Mouse (Mus musculus) hindbrain, postnatal 0 days (tissue): Measurements from ENCODE around the gene Tle3. TPM values are rescaled to one million over a fixed set of nuclear protein-coding genes. Genes with fewer than 3 reads are reported as not detected.

Source experiments
- ATAC-seq: fragments of 200-750 bp; cut with Nextera tagmentation; 2 replicates; pipeline ENCODE4 v1.8.0; 2017; ENCODE audit warnings: mild to moderate bottlenecking, moderate TSS enrichment, moderate library complexity
- DNase-seq: peaks from one replicate; pipeline ENCODE4 v3.0.0-alpha.2; 2015; ENCODE audit warnings: low spot score
- H3K27ac ChIP-seq: fragments of 300-500 bp; sonication (generic); 2 replicates; pipeline ENCODE4 v1.5.1; 2014; ENCODE audit warnings: mild to moderate bottlenecking
- H3K27me3 ChIP-seq: fragments of 300-500 bp; sonication (generic); 2 replicates; pipeline ENCODE4 v1.6.1; 2014; ENCODE audit warnings: low read length, mixed read lengths; ENCODE audit not compliant: insufficient read depth
- H3K36me3 ChIP-seq: fragments of 300-500 bp; sonication (generic); 2 replicates; pipeline ENCODE4 v1.6.1; 2014; ENCODE audit warnings: low read length, mixed read lengths; ENCODE audit not compliant: insufficient read depth
- H3K4me1 ChIP-seq: fragments of 300-500 bp; sonication (generic); 2 replicates; pipeline ENCODE4 v1.6.1; 2014; ENCODE audit warnings: antibody characterized with exemption, low read length, mixed read lengths; ENCODE audit not compliant: insufficient read depth
- H3K4me2 ChIP-seq: fragments of 300-500 bp; sonication (generic); 2 replicates; pipeline ENCODE4 v1.6.1; 2014; ENCODE audit warnings: low read depth, mild to moderate bottlenecking, low read length, moderate library complexity, mixed read lengths
- H3K4me3 ChIP-seq: fragments of 300-500 bp; sonication (generic); 2 replicates; pipeline ENCODE4 v1.5.1; 2014; ENCODE audit warnings: low read length
- H3K9ac ChIP-seq: fragments of 300-500 bp; sonication (generic); replicated peaks from 2 replicates; pipeline ENCODE4 v1.6.1; 2014; ENCODE audit warnings: mild to moderate bottlenecking, low read length, moderate library complexity, mixed read lengths
- H3K9me3 ChIP-seq: fragments of 300-500 bp; sonication (generic); 2 replicates; pipeline ENCODE4 v1.6.1; 2016; ENCODE audit warnings: low read length, mixed read lengths
- CTCF ChIP-seq: IDR thresholded peaks from 2 replicates; pipeline ENCODE4 v1.5.1; 2016; ENCODE audit warnings: antibody characterized with exemption, control low read depth, low read depth
- WGBS: fragments of 180-500 bp; shearing (Covaris S2); extraction: QIAGEN DNeasy Blood & Tissue Kit; methylation state at CpG from one replicate; pipeline ENCODE4 v1.1.7; 2014; 5-methylcytosine and 5-hydroxymethylcytosine counted together
- polyA plus RNA-seq: library from polyadenylated mRNA; unstranded; fragments of >200 nt; fragmentation: Nextera tagmentation; extraction: Ambion mirVana; gene quantifications from 2 replicates; pipeline ENCODE4 v1.2.1, GENCODE M21; 2015
- total RNA-seq: library from RNA; depleted of rRNA; stranded (reverse); fragments of >200 nt; gene quantifications from 2 replicates; pipeline ENCODE4 v1.2.3, GENCODE M21; 2014

The Tle3 gene
- total and polyA plus RNA-seq, 2 experiments from 2014 or later, result 17.7 to 81.3 TPM

- ATAC-seq (no peak), DNase-seq (peak; percentile 84)
- no peak for TF ChIP-seq CTCF
- H3K9me3 ChIP-seq, result no peaks in the 10 kb centered on the region
- H3K4me1 ChIP-seq, result peaks cover 23% of the 10 kb centered on the region
- H3K27ac ChIP-seq, result no peak overlapping the region
- no peaks in the 10 kb centered on the region for H3K27me3 ChIP-seq
- no peak overlapping the region for H3K9ac ChIP-seq
- peaks cover 52% of the 10 kb centered on the region for H3K36me3 ChIP-seq
- whole genome bisulfite sequencing, result 37% methylated on average over 8 of the region's 8 CpGs
- no peak overlapping the region for H3K4me2 ChIP-seq
- no peak overlapping the region for H3K4me3 ChIP-seq
Measured at GRCm38 (mm10) chr9:61409046-61409445, 36.9 kb downstream of the Tle3 start.

- 73% methylated on average over 14 of the region's 14 CpGs for WGBS
- DNase-seq (peak; percentile 74), ATAC-seq (peak; percentile 60)
- Histone ChIP-seq H3K27ac (no peak overlapping the region), H3K36me3 (peaks cover 72% of the 10 kb centered on the region), H3K9me3 (no peaks in the 10 kb centered on the region), H3K4me3 (no peak overlapping the region), H3K27me3 (no peaks in the 10 kb centered on the region), H3K4me2 (no peak overlapping the region), H3K9ac (no peak overlapping the region), H3K4me1 (no peaks in the 10 kb centered on the region)
- TF ChIP-seq CTCF, result no peak
Measured at GRCm38 (mm10) chr9:61413665-61414456, 41.7 kb downstream of the Tle3 start.

GRCm38 (mm10) chr9:61416571-61416970 is 44.4 kb downstream of the Tle3 start:
- DNase-seq, result no peak
- Histone ChIP-seq H3K9ac (no peak overlapping the region), H3K4me2 (no peak overlapping the region), H3K27ac (no peak overlapping the region), H3K4me1 (no peaks in the 10 kb centered on the region), H3K9me3 (no peaks in the 10 kb centered on the region), H3K27me3 (no peaks in the 10 kb centered on the region), H3K36me3 (peaks cover 50% of the 10 kb centered on the region), H3K4me3 (no peak overlapping the region)
- no peak for ATAC-seq
- 64% methylated on average over 9 of the region's 9 CpGs for WGBS
- TF ChIP-seq CTCF, result no peak

GRCm38 (mm10) chr9:61421626-61422025 is 49.5 kb downstream of the Tle3 start:
- no peak for TF ChIP-seq CTCF
- H3K4me1 ChIP-seq, result no peaks in the 10 kb centered on the region
- no peak overlapping the region for H3K4me2 ChIP-seq
- no peak overlapping the region for H3K27ac ChIP-seq
- no peak overlapping the region for H3K4me3 ChIP-seq
- DNase-seq (no peak), ATAC-seq (no peak)
- WGBS, result 69% methylated on average over 3 of the region's 3 CpGs
- H3K9me3 ChIP-seq, result no peaks in the 10 kb centered on the region
- no peaks in the 10 kb centered on the region for H3K27me3 ChIP-seq
- no peak overlapping the region for H3K9ac ChIP-seq
- H3K36me3 ChIP-seq, result peaks cover 10% of the 10 kb centered on the region; the same call in 1 of the 2 replicates

GRCm38 (mm10) chr9:61424245-61424644 is 52.1 kb downstream of the Tle3 start:
- H3K36me3 ChIP-seq, result no peaks in the 10 kb centered on the region
- no peaks in the 10 kb centered on the region for H3K9me3 ChIP-seq
- no peak overlapping the region for H3K4me2 ChIP-seq
- H3K27me3 ChIP-seq, result no peaks in the 10 kb centered on the region
- ATAC-seq (no peak), DNase-seq (no peak)
- H3K4me3 ChIP-seq, result no peak overlapping the region
- no peak for TF ChIP-seq CTCF
- H3K4me1 ChIP-seq, result no peaks in the 10 kb centered on the region
- 92% methylated on average over 3 of the region's 3 CpGs for WGBS
- no peak overlapping the region for H3K27ac ChIP-seq
- no peak overlapping the region for H3K9ac ChIP-seq

GRCm38 (mm10) chr9:61426493-61426892 is 54.3 kb downstream of the Tle3 start:
- no peaks in the 10 kb centered on the region for H3K4me1 ChIP-seq
- no peak for TF ChIP-seq CTCF
- H3K27ac ChIP-seq, result no peak overlapping the region
- no peak for ATAC-seq
- 73% methylated on average over 7 of the region's 7 CpGs for WGBS
- H3K9ac ChIP-seq, result no peak overlapping the region
- H3K27me3 ChIP-seq, result no peaks in the 10 kb centered on the region
- no peak for DNase-seq
- H3K9me3 ChIP-seq, result no peaks in the 10 kb centered on the region
- no peak overlapping the region for H3K4me2 ChIP-seq
- no peaks in the 10 kb centered on the region for H3K36me3 ChIP-seq
- no peak overlapping the region for H3K4me3 ChIP-seq

GRCm38 (mm10) chr9:61427051-61427450 is 54.9 kb downstream of the Tle3 start:
- Histone ChIP-seq H3K9me3 (no peaks in the 10 kb centered on the region), H3K4me2 (no peak overlapping the region), H3K27ac (no peak overlapping the region), H3K4me3 (no peak overlapping the region), H3K4me1 (no peaks in the 10 kb centered on the region), H3K27me3 (no peaks in the 10 kb centered on the region), H3K36me3 (no peaks in the 10 kb centered on the region), H3K9ac (no peak overlapping the region)
- ATAC-seq, result no peak
- 80% methylated on average over 6 of the region's 6 CpGs for WGBS
- DNase-seq, result no peak
- TF ChIP-seq CTCF, result no peak
